Mouse (Mus musculus) embryonic fibroblast, embryonic 13.5 days (primary cell): ENCODE measurements around the gene 6820408C15Rik.
A peak's percentile ranks its signal among the peaks of the same experiment; 100 is the strongest.

Source experiments
- CTCF ChIP-seq: IDR thresholded peaks from 2 replicates; pipeline ENCODE4 v1.5.1; 2011; ENCODE audit warnings: mild to moderate bottlenecking, control low read depth, low read length, moderate library complexity, borderline replicate concordance; ENCODE audit not compliant: insufficient read depth
- POLR2A ChIP-seq: IDR thresholded peaks from 2 replicates; pipeline ENCODE4 v1.6.1; 2011; ENCODE audit warnings: low read depth, mild to moderate bottlenecking, control low read depth, low read length, moderate library complexity

DNA sequence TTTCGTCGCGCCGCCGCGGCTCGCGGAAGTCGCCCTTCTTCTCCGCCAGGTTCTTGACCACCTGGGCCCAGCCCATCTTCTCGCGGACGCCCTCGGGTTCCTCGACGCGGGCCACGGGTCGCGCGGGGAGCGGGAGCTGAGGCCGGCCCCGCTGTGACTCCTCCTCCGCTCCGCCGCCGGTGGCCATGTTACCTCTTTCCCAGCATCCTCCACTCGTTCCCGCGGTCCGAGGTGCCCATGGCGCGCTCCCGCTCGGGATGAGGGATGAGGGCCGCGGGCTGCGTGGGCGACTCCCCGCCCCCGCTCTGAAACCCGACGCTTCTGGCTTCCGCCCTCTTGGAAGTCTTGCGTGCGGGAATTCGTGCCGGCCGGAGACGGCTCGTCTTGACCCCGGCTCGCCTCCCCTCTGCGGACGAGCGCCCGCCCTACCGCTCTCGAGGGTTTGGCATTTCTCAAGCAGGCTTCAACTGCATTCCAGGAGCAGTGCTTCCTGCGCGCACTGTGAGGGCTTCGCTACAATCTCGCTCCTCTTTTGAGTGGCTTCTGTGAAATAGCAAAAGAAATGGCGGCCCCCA lies 709 bp upstream of the 6820408C15Rik start, which contains the start of gene Zcchc3:
- TF ChIP-seq CTCF = no peak
- TF ChIP-seq POLR2A = peak; percentile 75
